Mouse (Mus musculus) cerebellum, postnatal 25 days (tissue): ENCODE data around the gene Isyna1.

Experiments used
- DNase-seq, 2 experiments: peaks; one replicate each; pipeline ENCODE4 v3.0.0; 2021; ENCODE audit warnings: mixed read lengths in 2 of 2

Isyna1 gene

GRCm38 (mm10) chr8:70628986-70629490 lies 34.9 kb downstream of the Isyna1 start:
- DNase-seq: no peak

GRCm38 (mm10) chr8:70629574-70630531 lies 35.7 kb downstream of the Isyna1 start:
- DNase-seq: peak; percentile 92 to 96

- peak in 1 of 2 experiments; percentile 33 for DNase-seq
Measured at GRCm38 (mm10) chr8:70630532-70631381, 36.6 kb downstream of the Isyna1 start.

- DNase-seq: peak in 1 of 2 experiments; percentile 30
Measured at GRCm38 (mm10) chr8:70631436-70631835, 37.3 kb downstream of the Isyna1 start.

- DNase-seq: no peak
Measured at GRCm38 (mm10) chr8:70632346-70632892, 38.2 kb downstream of the Isyna1 start, which contains the start of gene Gdf15. TSS of gene Gdf15 (minus strand) at chr8:70632456.

GRCm38 (mm10) chr8:70634066-70634465 lies 39.9 kb downstream of the Isyna1 start:
- no peak for DNase-seq

GRCm38 (mm10) chr8:70635527-70635926 lies 41.4 kb downstream of the Isyna1 start:
- no peak for DNase-seq

- DNase-seq: no peak
Measured at GRCm38 (mm10) chr8:70636838-70637237, 42.7 kb downstream of the Isyna1 start.

- no peak for DNase-seq
Measured at GRCm38 (mm10) chr8:70638752-70639151, 44.6 kb downstream of the Isyna1 start.

- DNase-seq: no peak
Measured at GRCm38 (mm10) chr8:70643019-70643418, 48.8 kb downstream of the Isyna1 start.

- no peak for DNase-seq
Measured at GRCm38 (mm10) chr8:70644065-70644464, 49.9 kb downstream of the Isyna1 start.

GRCm38 (mm10) chr8:70645501-70646224 lies 51.5 kb downstream of the Isyna1 start:
- no peak for DNase-seq

GRCm38 (mm10) chr8:70646369-70646768 lies 52.2 kb downstream of the Isyna1 start:
- DNase-seq: no peak

GRCm38 (mm10) chr8:70646775-70647174 lies 52.6 kb downstream of the Isyna1 start:
- no peak for DNase-seq
